Mouse (Mus musculus) limb, embryonic 13.5 days (tissue): ENCODE measurements around the gene Gli2. TPM values are rescaled to one million over a fixed set of nuclear protein-coding genes. Genes with fewer than 3 reads are reported as not detected.

Experiments used
- ATAC-seq: fragments of 200-750 bp; cut with Nextera tagmentation; 2 replicates; pipeline ENCODE4 v1.8.0; 2017; ENCODE audit warnings: low read depth, moderate number of reproducible peaks, moderate TSS enrichment; ENCODE audit not compliant: low FRiP score
- H3K27ac ChIP-seq: fragments of 300-500 bp; sonication (generic); 2 replicates; pipeline ENCODE4 v1.5.1; 2015; ENCODE audit warnings: inconsistent platforms, mild to moderate bottlenecking, moderate library complexity
- H3K27me3 ChIP-seq: fragments of 300-500 bp; sonication (generic); 2 replicates; pipeline ENCODE4 v1.6.1; 2015; ENCODE audit warnings: mild to moderate bottlenecking, inconsistent platforms
- H3K36me3 ChIP-seq: fragments of 300-500 bp; sonication (generic); 2 replicates; pipeline ENCODE4 v1.6.1; 2015; ENCODE audit warnings: inconsistent platforms, mild to moderate bottlenecking, moderate library complexity
- H3K4me1 ChIP-seq: fragments of 300-500 bp; sonication (generic); 2 replicates; pipeline ENCODE4 v1.6.1; 2015; ENCODE audit warnings: inconsistent platforms
- H3K4me2 ChIP-seq: fragments of 300-500 bp; sonication (generic); replicated peaks from 2 replicates; pipeline ENCODE4 v1.6.1; 2015; ENCODE audit warnings: inconsistent platforms, mild to moderate bottlenecking, moderate library complexity
- H3K4me3 ChIP-seq: fragments of 300-500 bp; sonication (generic); 2 replicates; pipeline ENCODE4 v1.5.1; 2015; ENCODE audit warnings: moderate library complexity, mild to moderate bottlenecking, inconsistent platforms
- H3K9ac ChIP-seq: fragments of 300-500 bp; sonication (generic); 2 replicates; pipeline ENCODE4 v1.6.1; 2015; ENCODE audit warnings: mild to moderate bottlenecking, inconsistent platforms
- H3K9me3 ChIP-seq: fragments of 300-500 bp; sonication (generic); 2 replicates; pipeline ENCODE4 v1.6.1; 2016; ENCODE audit warnings: inconsistent platforms
- WGBS: fragments of 180-500 bp; shearing (Covaris S2); methylation state at CpG from one replicate; pipeline ENCODE4 v1.1.7; 2015; 5-methylcytosine and 5-hydroxymethylcytosine counted together
- polyA plus RNA-seq: library from polyadenylated mRNA; unstranded; fragments of >200 nt; fragmentation: Nextera tagmentation; extraction: Ambion mirVana; gene quantifications from 2 replicates; pipeline ENCODE4 v1.2.1, GENCODE M21; 2015

Gli2 gene
- polyA plus RNA-seq, 1 experiment from 2014 or later = 18.2 TPM

DNA sequence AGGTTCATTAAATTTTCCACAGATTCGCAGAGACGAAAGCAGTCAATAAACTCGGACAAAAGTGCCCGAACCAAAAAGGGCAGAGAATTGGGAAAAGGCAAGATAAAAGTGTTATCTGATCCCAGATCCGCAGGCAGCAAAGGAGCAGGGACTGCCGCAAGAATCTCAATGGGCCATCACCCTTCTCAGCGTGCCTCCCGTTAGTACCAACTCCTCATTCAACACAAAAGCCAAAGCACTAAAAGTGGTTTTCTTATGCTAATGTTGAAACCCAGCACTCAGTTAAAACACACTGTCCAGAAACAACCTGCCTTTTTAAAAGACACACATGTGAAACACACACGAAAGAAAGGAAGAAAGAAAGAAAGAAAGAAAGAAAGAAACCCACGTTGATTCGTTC, 4.4 kb downstream of the Gli2 start:
- Histone ChIP-seq H3K4me1 (peaks cover 56% of the 10 kb centered on the region), H3K9ac (peak overlapping the region; percentile 70), H3K27ac (peak overlapping the region; percentile 81), H3K4me2 (peak overlapping the region; percentile 84), H3K4me3 (peak overlapping the region; percentile 78), H3K27me3 (no peaks in the 10 kb centered on the region), H3K36me3 (peaks cover 4% of the 10 kb centered on the region; the same call in 1 of the 2 replicates), H3K9me3 (no peaks in the 10 kb centered on the region)
- 6% methylated on average over 11 of the region's 11 CpGs for WGBS
- ATAC-seq = no peak

GRCm38 (mm10) chr1:119048547-119048946, 4.9 kb downstream of the Gli2 start:
- no peak for ATAC-seq
- 6% methylated on average over 6 of the region's 6 CpGs for WGBS
- Histone ChIP-seq H3K4me2 (peak overlapping the region; percentile 84), H3K27me3 (no peaks in the 10 kb centered on the region), H3K36me3 (peaks cover 4% of the 10 kb centered on the region; the same call in 1 of the 2 replicates), H3K9me3 (no peaks in the 10 kb centered on the region), H3K4me1 (peaks cover 56% of the 10 kb centered on the region), H3K9ac (peak overlapping the region; percentile 70), H3K27ac (peak overlapping the region; percentile 81), H3K4me3 (peak overlapping the region; percentile 78)

DNA sequence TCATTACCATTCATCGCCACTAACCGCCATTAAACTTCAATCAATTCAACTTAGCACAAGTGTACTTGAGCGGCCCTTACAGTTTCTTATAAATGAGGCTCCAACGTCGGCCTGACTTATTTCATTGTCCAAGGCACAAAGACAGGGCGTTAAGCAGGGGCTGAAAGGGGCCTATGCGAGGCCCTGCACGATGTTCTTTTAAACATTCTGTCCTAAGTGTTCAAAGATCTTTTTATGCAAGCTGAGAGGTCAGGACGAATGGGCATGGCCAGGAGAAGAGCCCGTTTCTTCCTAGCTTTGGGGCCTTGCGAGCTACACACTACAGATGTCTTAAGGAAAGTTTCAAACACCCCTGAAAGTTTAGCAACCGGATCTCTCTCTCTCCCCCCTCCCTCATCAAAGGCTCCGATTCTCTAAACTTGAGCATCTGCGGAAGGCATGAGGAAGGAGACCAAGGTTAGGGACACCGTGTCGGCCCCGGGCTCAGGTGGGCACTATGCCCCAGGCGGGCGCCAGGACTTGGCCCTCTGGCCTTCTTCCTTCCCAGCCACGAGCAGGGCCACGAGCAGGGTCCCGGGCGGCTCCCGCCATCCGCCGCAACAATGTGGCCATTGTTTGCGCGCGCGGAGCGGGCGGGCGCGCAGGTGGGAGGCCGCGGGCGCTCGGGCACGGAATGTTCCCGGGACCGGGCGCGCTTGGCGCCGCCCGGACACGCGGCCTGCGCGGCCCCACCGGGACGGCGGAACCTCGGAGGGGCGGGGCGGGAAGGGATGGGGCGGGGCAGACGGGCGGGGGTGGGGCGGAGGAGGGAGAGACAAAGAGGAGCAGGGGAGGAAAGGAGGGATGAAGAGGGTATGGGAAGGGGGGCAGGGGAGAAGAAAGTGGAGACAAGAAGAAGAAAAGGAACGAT, 5.7 kb downstream of the Gli2 start:
- Histone ChIP-seq H3K9ac (peak overlapping the region; percentile 78), H3K9me3 (no peaks in the 10 kb centered on the region), H3K36me3 (peaks cover 4% of the 10 kb centered on the region; the same call in 1 of the 2 replicates), H3K27me3 (no peaks in the 10 kb centered on the region), H3K4me2 (peak overlapping the region; percentile 84), H3K4me3 (peak overlapping the region; percentile 78), H3K4me1 (peaks cover 60% of the 10 kb centered on the region), H3K27ac (peak overlapping the region; percentile 94)
- WGBS = 1% methylated on average over 57 of the region's 61 CpGs
- ATAC-seq = peak; percentile 21

GRCm38 (mm10) chr1:119038436-119038835, 15.0 kb downstream of the Gli2 start:
- 96% methylated on average over 1 of the region's 1 CpGs for WGBS
- Histone ChIP-seq H3K4me1 (peaks cover 38% of the 10 kb centered on the region), H3K27me3 (no peaks in the 10 kb centered on the region), H3K4me3 (no peak overlapping the region), H3K9ac (no peak overlapping the region), H3K27ac (no peak overlapping the region), H3K36me3 (peaks cover 41% of the 10 kb centered on the region), H3K4me2 (no peak overlapping the region), H3K9me3 (no peaks in the 10 kb centered on the region)
- ATAC-seq = no peak

DNA sequence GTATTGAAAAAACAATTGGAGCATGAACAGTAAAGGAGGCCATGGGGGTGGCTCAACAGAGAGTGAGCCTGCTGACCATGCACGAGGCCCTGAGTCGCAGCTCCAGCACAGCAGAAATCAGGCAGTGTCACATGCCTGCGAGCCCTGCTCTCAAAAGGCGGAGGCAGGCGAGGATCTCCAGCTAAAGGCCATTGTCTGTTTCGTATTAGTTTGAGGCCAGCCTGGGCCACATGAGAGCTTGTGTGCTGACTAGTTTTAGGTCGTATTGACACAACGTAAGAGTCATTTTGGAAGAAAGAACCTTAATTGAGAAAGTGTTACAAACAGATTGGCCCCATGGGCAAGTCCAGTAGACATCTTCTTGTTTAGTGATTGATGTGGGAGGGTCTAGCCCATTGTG, 17.5 kb downstream of the Gli2 start:
- H3K4me1 ChIP-seq = peaks cover 48% of the 10 kb centered on the region
- H3K9me3 ChIP-seq = no peaks in the 10 kb centered on the region
- peak overlapping the region; percentile 53; the same call in 1 of the 2 replicates for H3K4me2 ChIP-seq
- no peak overlapping the region for H3K9ac ChIP-seq
- WGBS = 37% methylated on average over 8 of the region's 8 CpGs
- peak overlapping the region; percentile 22; the same call in 1 of the 2 replicates for H3K27ac ChIP-seq
- H3K27me3 ChIP-seq = no peaks in the 10 kb centered on the region
- ATAC-seq = no peak
- no peak overlapping the region for H3K4me3 ChIP-seq
- peaks cover 32% of the 10 kb centered on the region for H3K36me3 ChIP-seq

DNA sequence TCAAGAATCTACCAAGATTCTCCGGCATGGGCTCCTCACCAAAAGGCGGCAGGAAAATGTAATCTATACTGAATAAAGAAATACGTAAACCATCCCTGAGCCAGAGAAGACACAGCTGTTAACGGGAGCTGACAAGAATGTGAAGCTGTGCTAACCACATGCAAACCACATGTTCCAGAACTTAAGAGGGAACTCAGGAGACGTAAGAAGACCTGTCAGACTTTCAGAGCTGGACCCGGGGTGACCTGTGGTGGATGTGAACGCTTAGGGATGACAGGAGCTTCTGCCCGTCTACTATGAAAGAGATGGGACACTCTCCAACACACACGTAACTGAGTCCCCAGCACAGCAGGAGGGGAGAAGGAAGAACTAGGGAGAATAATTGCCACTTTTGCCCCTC, 18.1 kb downstream of the Gli2 start:
- Histone ChIP-seq H3K4me1 (peaks cover 48% of the 10 kb centered on the region), H3K36me3 (peaks cover 28% of the 10 kb centered on the region), H3K9ac (no peak overlapping the region), H3K4me3 (no peak overlapping the region), H3K4me2 (peak overlapping the region; percentile 53; the same call in 1 of the 2 replicates), H3K27ac (peak overlapping the region; percentile 22; the same call in 1 of the 2 replicates), H3K27me3 (no peaks in the 10 kb centered on the region), H3K9me3 (no peaks in the 10 kb centered on the region)
- 25% methylated on average over 9 of the region's 9 CpGs for WGBS
- no peak; the same call in 1 of the 2 replicates for ATAC-seq

DNA sequence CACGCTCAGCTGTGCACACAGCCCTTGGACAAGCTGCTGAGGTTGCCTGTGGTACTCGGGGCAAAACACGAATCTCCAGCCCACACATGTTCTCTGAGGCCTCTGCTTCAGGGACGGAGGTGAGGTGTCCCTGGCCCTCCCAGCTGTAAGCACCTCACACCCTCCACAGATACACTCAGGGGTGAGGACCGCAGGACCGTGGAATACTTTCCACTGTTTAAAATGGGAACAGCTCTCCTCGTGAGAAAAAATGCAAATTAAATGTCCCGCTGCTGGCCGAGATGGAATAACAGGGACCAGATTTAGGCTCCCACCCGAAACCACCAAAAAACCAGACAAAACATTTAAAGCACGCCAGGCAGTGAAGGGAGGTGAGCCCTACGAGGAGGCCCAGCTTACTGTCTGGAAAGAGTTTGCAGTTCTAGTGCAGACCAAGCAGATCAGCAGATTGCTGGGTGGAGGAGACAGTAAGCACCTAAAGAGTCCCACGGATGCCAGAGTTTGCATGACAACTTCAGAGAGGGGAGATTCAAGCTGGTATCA, 19.2 kb downstream of the Gli2 start:
- ATAC-seq = peak; percentile 13; the same call in 1 of the 2 replicates
- peak overlapping the region; percentile 96 for H3K27ac ChIP-seq
- H3K4me2 ChIP-seq = peak overlapping the region; percentile 53
- no peak overlapping the region for H3K4me3 ChIP-seq
- H3K9me3 ChIP-seq = no peaks in the 10 kb centered on the region
- no peaks in the 10 kb centered on the region for H3K27me3 ChIP-seq
- peaks cover 52% of the 10 kb centered on the region for H3K4me1 ChIP-seq
- peak overlapping the region; percentile 60 for H3K9ac ChIP-seq
- WGBS = 17% methylated on average over 13 of the region's 13 CpGs
- peaks cover 21% of the 10 kb centered on the region for H3K36me3 ChIP-seq

GRCm38 (mm10) chr1:119033450-119034162, 19.8 kb downstream of the Gli2 start:
- H3K36me3 ChIP-seq = peaks cover 21% of the 10 kb centered on the region
- H3K9ac ChIP-seq = peak overlapping the region; percentile 60
- H3K4me3 ChIP-seq = no peak overlapping the region
- 41% methylated on average over 3 of the region's 3 CpGs for WGBS
- H3K4me2 ChIP-seq = peak overlapping the region; percentile 53
- peak; percentile 89 for ATAC-seq
- peaks cover 52% of the 10 kb centered on the region for H3K4me1 ChIP-seq
- peak overlapping the region; percentile 96 for H3K27ac ChIP-seq
- no peaks in the 10 kb centered on the region for H3K9me3 ChIP-seq
- no peaks in the 10 kb centered on the region for H3K27me3 ChIP-seq

- WGBS = 86% methylated on average over 6 of the region's 6 CpGs
- H3K4me2 ChIP-seq = no peak overlapping the region
Observed at GRCm38 (mm10) chr1:119031185-119031584, 22.2 kb downstream of the Gli2 start.

DNA sequence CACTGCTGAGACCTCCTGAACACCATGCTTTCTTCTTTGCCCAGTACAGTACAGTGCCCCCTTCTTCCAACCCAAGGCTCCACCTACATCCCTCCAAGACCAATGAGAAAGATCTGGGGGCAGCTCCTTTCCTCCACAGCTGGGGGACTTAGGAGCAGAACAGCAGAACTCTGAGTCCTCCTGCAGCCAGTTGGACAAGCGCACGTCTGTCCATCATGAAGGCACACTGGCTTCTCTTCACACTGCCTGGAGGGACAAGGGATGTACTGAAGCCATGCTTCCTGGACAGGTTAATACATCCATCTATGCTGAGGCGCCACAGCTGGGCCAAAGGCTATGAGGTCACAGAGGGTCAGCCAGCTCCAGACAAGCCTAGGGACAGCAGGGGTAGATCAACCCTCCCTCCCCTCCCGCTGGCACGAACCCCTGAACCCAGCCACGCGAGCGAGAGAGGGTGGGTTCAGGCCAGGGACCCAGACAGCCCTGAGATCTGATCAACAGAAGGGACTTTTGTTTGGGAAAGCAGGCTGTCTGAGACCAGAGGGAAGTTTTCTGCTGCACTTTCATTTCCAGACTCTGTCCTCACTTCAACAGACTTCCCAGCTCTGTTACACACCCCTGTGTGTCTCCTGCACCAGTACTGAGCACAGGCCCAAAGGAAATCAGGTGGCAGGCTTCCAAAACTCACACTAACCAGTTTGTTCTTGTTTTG, 27.6 kb downstream of the Gli2 start:
- Histone ChIP-seq H3K9ac (no peak overlapping the region; the same call in 1 of the 2 replicates), H3K4me2 (peak overlapping the region; percentile 25), H3K4me3 (no peak overlapping the region), H3K36me3 (peaks cover 7% of the 10 kb centered on the region; the same call in 1 of the 2 replicates), H3K27ac (peak overlapping the region; percentile 90), H3K27me3 (no peaks in the 10 kb centered on the region), H3K4me1 (peaks cover 60% of the 10 kb centered on the region), H3K9me3 (no peaks in the 10 kb centered on the region)
- ATAC-seq = peak; percentile 72
- WGBS = 42% methylated on average over 8 of the region's 8 CpGs

More at GRCm38 (mm10) chr1:119031185-119031584, 22.2 kb downstream of the Gli2 start:
- Histone ChIP-seq H3K27me3 (no peaks in the 10 kb centered on the region), H3K27ac (no peak overlapping the region), H3K9ac (no peak overlapping the region), H3K9me3 (no peaks in the 10 kb centered on the region), H3K4me3 (no peak overlapping the region), H3K4me1 (peaks cover 63% of the 10 kb centered on the region), H3K36me3 (peaks cover 8% of the 10 kb centered on the region)
- ATAC-seq = no peak

DNA sequence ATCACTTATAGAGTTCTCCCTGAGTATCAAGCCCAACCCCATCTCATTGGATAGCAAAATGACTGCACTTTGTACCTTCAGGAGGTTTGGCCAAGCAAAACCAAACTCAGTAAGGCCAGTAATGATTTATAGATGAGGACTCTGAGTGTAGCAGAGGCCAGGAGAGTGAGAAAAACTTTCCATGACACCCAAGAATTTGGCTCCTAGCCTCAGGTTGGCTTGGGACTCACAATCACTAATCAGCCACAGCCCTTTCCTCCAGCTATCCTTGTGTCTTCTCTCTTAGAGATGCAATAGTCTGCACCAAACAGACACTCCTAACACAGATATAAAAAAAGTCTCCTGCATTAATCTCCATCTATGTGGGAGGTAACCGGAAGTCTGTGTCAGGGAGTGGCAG, 31.1 kb downstream of the Gli2 start:
- Histone ChIP-seq H3K36me3 (peaks cover 3% of the 10 kb centered on the region; the same call in 1 of the 2 replicates), H3K4me3 (no peak overlapping the region), H3K4me1 (peaks cover 64% of the 10 kb centered on the region), H3K9me3 (no peaks in the 10 kb centered on the region), H3K9ac (no peak overlapping the region), H3K4me2 (no peak overlapping the region), H3K27me3 (no peaks in the 10 kb centered on the region), H3K27ac (no peak overlapping the region)
- ATAC-seq = no peak
- 83% methylated on average over 1 of the region's 1 CpGs for WGBS
